Mouse (Mus musculus): ENCODE measurements around the gene Togaram2.

GRCm38 (mm10) chr17:71674886-71675285 is 1.8 kb downstream of the Togaram2 start:
- no peak for TF ChIP-seq CTCF (IDR thresholded peaks at IDR 0.05; ENCODE audit: borderline replicate concordance, control insufficient read depth, extremely low read depth, insufficient read depth, low read length, poor library complexity)
- no peak for TF ChIP-seq POLR2A (IDR thresholded peaks at IDR 0.05; ENCODE audit: control insufficient read depth, extremely low read depth, insufficient read depth, low read length, poor library complexity)
